ENCODE assay signal across 10 mouse cellular contexts in the genomic region with DNA sequence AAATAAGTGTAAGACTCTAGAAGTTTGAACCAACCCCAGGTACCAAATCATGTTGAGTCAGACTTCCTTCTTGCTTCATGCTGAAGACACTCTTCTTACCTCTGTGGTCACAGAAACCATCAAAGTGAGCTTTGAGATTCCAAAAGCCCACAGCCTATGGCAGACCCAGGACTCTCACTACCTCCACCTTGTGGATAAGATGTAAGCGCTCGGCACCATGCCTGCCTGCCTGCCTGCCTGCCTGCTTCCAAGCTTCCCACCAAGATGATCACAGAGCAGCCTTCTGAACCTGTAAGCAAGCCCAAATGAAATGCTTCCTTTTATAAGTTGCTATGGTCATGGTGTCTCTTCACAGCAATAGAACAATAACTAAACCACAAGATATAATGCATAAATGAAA. TPM values are rescaled to one million over a fixed set of nuclear protein-coding genes. Genes with fewer than 3 reads are reported as not detected.
DNase-seq lines count a peak whose midpoint lies in the region; ATAC-seq and TF ChIP-seq lines count a peak whose summit lies in the region.
"Not testable (repeated sequence)": the region's sequence is repeated elsewhere in the genome, so short reads cannot be mapped to it uniquely, and the experiment has no call there.
"Had no signal": no experiment of that assay in that cellular context is flagged by ENCODE, and none has a peak within 500 bp of the region (broad histone marks: within the 10 kb centered on the region; RNA-seq: fewer than 3 reads in every experiment).

No protein-coding gene starts in this region.

- not testable (repeated sequence) for TF ChIP-seq EP300 in heart, adult 2 months (IDR thresholded peaks at IDR 0.05; ENCODE audit: insufficient read depth, low read depth, low read length)

- not testable (repeated sequence) for H3K4me3 ChIP-seq in heart, adult 2 months; kidney, adult 2 months (ENCODE audit: insufficient read depth, low read depth, low read length)

- intact Hi-C loops in heart, adult 2 months (cut with DNase I), result not testable (repeated sequence)

- H3K4me1 ChIP-seq in heart, adult 2 months (ENCODE audit: control insufficient read depth, insufficient read depth, low read length); kidney, adult 2 months (ENCODE audit: control insufficient read depth, insufficient read depth, low read length): not testable (repeated sequence)

- not testable (repeated sequence) for H3K36me3 ChIP-seq in heart, adult 2 months (ENCODE audit: control insufficient read depth, insufficient read depth, low read length); kidney, adult 2 months (ENCODE audit: control insufficient read depth, insufficient read depth, low read length)

- H3K9ac ChIP-seq in heart, adult 2 months (ENCODE audit: low read depth, low read length), result not testable (repeated sequence)

- H3K79me2 ChIP-seq in heart, adult 2 months (replicated peaks; ENCODE audit: control insufficient read depth, insufficient read depth, low read length), result not testable (repeated sequence)

- 52% methylated on average over 2 of the region's 2 CpGs for WGBS in heart, adult 2 months
- WGBS in kidney, adult 2 months, result 34% methylated on average over 2 of the region's 2 CpGs

- ATAC-seq in megakaryocyte-erythroid progenitor cell, adult 5-6 weeks (replicated peaks; ENCODE audit: low FRiP score, low TSS enrichment, poor library complexity, severe bottlenecking), result peak; percentile 61

- peak; percentile 49 for TF ChIP-seq CTCF in heart, adult 2 months (IDR thresholded peaks at IDR 0.05)
- TF ChIP-seq CTCF in kidney, adult 2 months (conservative IDR thresholded peaks at IDR 0.05; ENCODE audit: insufficient read depth, insufficient read length, low read depth, low read length), result 0 out of 2 replicates have a peak, but pooled peaks have one; percentile 1

- DNase-seq in 416B (ENCODE audit: low read depth), result peak; percentile 13
- DNase-seq in adrenal gland, postnatal 14 days, result peak; percentile 67
- DNase-seq in embryo, embryonic 10 days (ENCODE audit: low spot score), result peak; percentile 29
- not testable (repeated sequence) for DNase-seq in heart, adult 2 months
- peak; percentile 57 for DNase-seq in kidney, adult 2 months
- peak; percentile 32 for DNase-seq in liver
- DNase-seq in right cerebral cortex, postnatal 14 days, result peak; percentile 62

- not testable (repeated sequence) for H3K27me3 ChIP-seq in heart, adult 2 months (ENCODE audit: control insufficient read depth, insufficient read depth, low read length); kidney, adult 2 months (replicated peaks; ENCODE audit: control insufficient read depth, insufficient read depth, low read length)

- H3K27ac ChIP-seq in heart, adult 2 months; kidney, adult 2 months (ENCODE audit: insufficient read depth, low read depth, low read length): not testable (repeated sequence)

- TF ChIP-seq POLR2A in heart, adult 2 months (IDR thresholded peaks at IDR 0.05; ENCODE audit: insufficient read depth, low read depth, low read length); kidney, adult 2 months (IDR thresholded peaks at IDR 0.05; ENCODE audit: low read depth, low read length): not testable (repeated sequence)

RNA-seq across cellular contexts. Expression of gene Mthfsl, which starts 2.0 kb away (rescaled TPM):
- total RNA-seq in adrenal gland, postnatal 14 days (2021), result 33.7 and 37.2 TPM in 2 replicates
- total RNA-seq in heart, adult 2 months (2021), result 10 to 100 TPM; 16.8 to 17.0 TPM
- 16.4 and 16.7 TPM in 2 replicates for polyA plus RNA-seq in heart, adult 2 months (2012; rRNA removed)
- 38.5 and 49.3 TPM in 2 replicates for polyA plus RNA-seq in kidney, adult 2 months (2012; rRNA removed)
- 22.3 and 37.9 TPM in 2 replicates for total RNA-seq in megakaryocyte-erythroid progenitor cell, adult 5-6 weeks (2014; fragmentation: Nextera tagmentation)
- total RNA-seq in megakaryocyte-erythroid progenitor cell, adult 5-6 weeks (2017), result 17.6 and 18.3 TPM in 2 replicates

RNA-seq across cellular contexts. Expression of gene Bcl2a1d, which starts 13.6 kb away (rescaled TPM):
- total RNA-seq in adrenal gland, postnatal 14 days (2021), result 1.1 and 4.7 TPM in 2 replicates
- total RNA-seq in heart, adult 2 months (2021), result under 1 TPM; 0.32 to 0.42 TPM
- polyA plus RNA-seq in heart, adult 2 months (2012; rRNA removed), result 0.23 and 0.64 TPM in 2 replicates
- polyA plus RNA-seq in kidney, adult 2 months (2012; rRNA removed), result 0.86 and 2.5 TPM in 2 replicates
- not detected in 2 replicates for total RNA-seq in megakaryocyte-erythroid progenitor cell, adult 5-6 weeks (2014; fragmentation: Nextera tagmentation)
- total RNA-seq in megakaryocyte-erythroid progenitor cell, adult 5-6 weeks (2017), result 4.7 TPM in 1 of 2 replicates, not detected in the other
- polyA plus RNA-seq: erythroblast, embryonic 14.5 days; neural tube, embryonic 12.5 days had no signal
